Mouse (Mus musculus): ENCODE data around the gene Ehd4.
A peak's percentile ranks its signal among the peaks of the same experiment; 100 is the strongest.

DNA sequence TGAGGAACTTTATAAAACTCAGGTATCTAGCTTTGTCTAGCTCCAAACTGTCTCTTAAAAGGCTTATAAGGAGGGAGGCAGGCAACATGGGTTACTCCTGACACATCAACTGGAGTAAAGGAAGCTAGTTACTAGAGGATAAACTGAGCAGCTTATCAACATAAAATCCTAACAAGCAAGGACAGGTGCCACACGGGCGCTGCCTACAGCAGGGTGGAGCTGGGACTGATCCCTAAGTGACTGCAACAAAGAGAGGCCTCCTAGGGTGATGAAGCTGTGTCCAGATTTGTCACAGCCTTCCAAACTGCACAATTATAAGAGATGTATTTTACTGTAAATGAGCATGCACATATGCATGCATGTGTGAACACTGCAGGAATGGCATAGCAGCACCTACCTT is 47.0 kb downstream of the Ehd4 start:
- TF ChIP-seq POLR2A (IDR thresholded peaks at IDR 0.05; ENCODE audit: insufficient read length, low read depth), result no peak
- TF ChIP-seq USF1 (IDR thresholded peaks at IDR 0.05; ENCODE audit: low read depth), result no peak
- TF ChIP-seq MYOD1 (IDR thresholded peaks at IDR 0.05; ENCODE audit: control insufficient read depth in 1 of 3, insufficient read length in 2 of 3, low read depth in 2 of 3), result peak in 2 of 3 experiments; percentile 33 to 86

All from myocyte (in vitro differentiated cells).